Mouse (Mus musculus) lung, postnatal 4 days (tissue): ENCODE data around the gene Rps15.
A peak's percentile ranks its signal among the peaks of the same experiment; 100 is the strongest.

ENCODE experiments used
- DNase-seq, 2 experiments: peaks; one replicate each; pipeline ENCODE4 v3.0.0; 2021

The Rps15 gene

GRCm38 (mm10) chr10:80317011-80317410, 24.8 kb downstream of the Rps15 start:
- DNase-seq: no peak

- DNase-seq: peak; percentile 93 to 94
Measured at GRCm38 (mm10) chr10:80320340-80320760, 28.1 kb downstream of the Rps15 start, which contains the start of gene 2310011J03Rik. TSS of gene 2310011J03Rik (minus strand) at chr10:80320537.

GRCm38 (mm10) chr10:80321014-80321669, 28.9 kb downstream of the Rps15 start:
- no peak for DNase-seq

GRCm38 (mm10) chr10:80321670-80322581, 29.7 kb downstream of the Rps15 start:
- no peak for DNase-seq

GRCm38 (mm10) chr10:80322811-80323211, 30.6 kb downstream of the Rps15 start:
- peak; percentile 45 to 50 for DNase-seq

- DNase-seq: peak; percentile 81 to 82
Measured at GRCm38 (mm10) chr10:80323261-80324119, 31.2 kb downstream of the Rps15 start.

GRCm38 (mm10) chr10:80324120-80325037, 32.1 kb downstream of the Rps15 start:
- no peak for DNase-seq

- no peak for DNase-seq
Measured at GRCm38 (mm10) chr10:80325045-80325444, 32.8 kb downstream of the Rps15 start.

GRCm38 (mm10) chr10:80329273-80330081, 37.2 kb downstream of the Rps15 start, which contains the start of the genes Pcsk4 and Reep6:
TSS of gene Pcsk4 (minus strand) at chr10:80329498.
TSS of gene Reep6 (plus strand) at chr10:80329953.
- peak; percentile 98 to 99 for DNase-seq

- DNase-seq: no peak
Measured at GRCm38 (mm10) chr10:80330084-80330483, 37.8 kb downstream of the Rps15 start.

GRCm38 (mm10) chr10:80330888-80331287, 38.6 kb downstream of the Rps15 start:
- peak in 1 of 2 experiments; percentile 57 for DNase-seq

- no peak for DNase-seq
Measured at GRCm38 (mm10) chr10:80331636-80332524, 39.6 kb downstream of the Rps15 start.

- no peak for DNase-seq
Measured at GRCm38 (mm10) chr10:80332525-80332989, 40.3 kb downstream of the Rps15 start.

GRCm38 (mm10) chr10:80336263-80336662, 44.0 kb downstream of the Rps15 start:
- no peak for DNase-seq

- peak; percentile 81 to 88 for DNase-seq
Measured at GRCm38 (mm10) chr10:80339941-80340750, 47.9 kb downstream of the Rps15 start.

- DNase-seq: no peak
Measured at GRCm38 (mm10) chr10:80341026-80341425, 48.8 kb downstream of the Rps15 start.

GRCm38 (mm10) chr10:80341491-80342304, 49.4 kb downstream of the Rps15 start:
- no peak for DNase-seq

GRCm38 (mm10) chr10:80342305-80342748, 50.1 kb downstream of the Rps15 start:
- DNase-seq: no peak
